Mouse (Mus musculus) ES-E14 (cell line): ENCODE results near the gene Abl1.

ENCODE experiments used
- CHD2 ChIP-seq: IDR thresholded peaks from 2 replicates; pipeline ENCODE4 v1.6.1; 2014; ENCODE audit warnings: mild to moderate bottlenecking, low read depth, low read length, inconsistent platforms
- HCFC1 ChIP-seq: IDR thresholded peaks from 2 replicates; pipeline ENCODE4 v1.6.1; 2012; ENCODE audit warnings: low read length, inconsistent platforms, borderline replicate concordance; ENCODE audit not compliant: insufficient read depth
- MAFK ChIP-seq: IDR thresholded peaks from 2 replicates; pipeline ENCODE4 v1.6.1; 2014; ENCODE audit warnings: mild to moderate bottlenecking, low read depth, low read length, inconsistent platforms; ENCODE audit not compliant: insufficient read depth
- ZC3H11A ChIP-seq: IDR thresholded peaks from 2 replicates; pipeline ENCODE4 v1.6.1; 2012; ENCODE audit warnings: low read depth, mild to moderate bottlenecking, inconsistent platforms, low read length, borderline replicate concordance
- ZNF384 ChIP-seq: IDR thresholded peaks from 2 replicates; pipeline ENCODE4 v1.6.1; 2012; ENCODE audit warnings: low read depth, low read length, inconsistent platforms

GRCm38 (mm10) chr2:31785074-31785473 is 96.9 kb downstream of the Abl1 start:
- no peak for TF ChIP-seq HCFC1
- no peak for TF ChIP-seq MAFK
- TF ChIP-seq ZC3H11A: no peak
- TF ChIP-seq CHD2: no peak
- TF ChIP-seq ZNF384: no peak
